Mouse (Mus musculus) myocyte (in vitro differentiated cells): Measurements from ENCODE around the gene Tmem108.

Experiments
- E2F4 ChIP-seq: IDR thresholded peaks from one replicate; pipeline ENCODE4 v1.6.1; 2011; ENCODE audit warnings: mild to moderate bottlenecking, control low read depth, moderate library complexity; ENCODE audit not compliant: insufficient read depth
- MAX ChIP-seq: IDR thresholded peaks from one replicate; pipeline ENCODE4 v1.6.1; 2011; ENCODE audit warnings: low read depth, mild to moderate bottlenecking, control low read depth
- MYOD1 ChIP-seq, 3 experiments: IDR thresholded peaks; one replicate each; pipeline ENCODE4 v1.6.1; 2011; ENCODE audit warnings: control low read depth in 2 of 3, low read depth in 2 of 3, mild to moderate bottlenecking in 2 of 3, moderate library complexity in 1 of 3; ENCODE audit not compliant: insufficient read length in 2 of 3, control insufficient read depth in 1 of 3
- MYOG ChIP-seq, 3 experiments: IDR thresholded peaks; one replicate each; pipeline ENCODE4 v1.6.1; 2011; ENCODE audit warnings: control low read depth in 2 of 3, low read depth in 2 of 3, mild to moderate bottlenecking in 2 of 3; ENCODE audit not compliant: insufficient read length in 2 of 3, control insufficient read depth in 1 of 3, insufficient read depth in 1 of 3
- POLR2A ChIP-seq: IDR thresholded peaks from one replicate; pipeline ENCODE4 v1.6.1; 2011; ENCODE audit warnings: low read depth, mild to moderate bottlenecking, control low read depth, moderate library complexity; ENCODE audit not compliant: insufficient read length
- POLR2AphosphoS2 ChIP-seq: IDR thresholded peaks from one replicate; pipeline ENCODE4 v1.6.1; 2011; ENCODE audit warnings: low read depth, control low read depth; ENCODE audit not compliant: insufficient read length
- TCF3 ChIP-seq: IDR thresholded peaks from one replicate; pipeline ENCODE4 v1.6.1; 2011; ENCODE audit warnings: low read depth, control low read depth; ENCODE audit not compliant: insufficient read length
- USF1 ChIP-seq: IDR thresholded peaks from one replicate; pipeline ENCODE4 v1.6.1; 2011; ENCODE audit warnings: low read depth, mild to moderate bottlenecking, control low read depth, moderate library complexity

GRCm38 (mm10) chr9:103562063-103562462 lies 199.6 kb downstream of the Tmem108 start:
- TF ChIP-seq POLR2A, result no peak
- TF ChIP-seq POLR2AphosphoS2, result no peak
- TF ChIP-seq E2F4, result no peak
- TF ChIP-seq MAX, result no peak
- no peak for TF ChIP-seq USF1
- no peak for TF ChIP-seq MYOD1 (IDR thresholded peaks at IDR 0.05; ENCODE audit: control insufficient read depth in 1 of 3, insufficient read length in 2 of 3, low read depth in 2 of 3)
- TF ChIP-seq TCF3, result no peak
- TF ChIP-seq MYOG (IDR thresholded peaks at IDR 0.05; ENCODE audit: control insufficient read depth in 1 of 3, insufficient read depth in 1 of 3, insufficient read length in 2 of 3, low read depth in 2 of 3), result no peak
